Mouse (Mus musculus): ENCODE results near the gene Mkln1. TPM values are rescaled to one million over a fixed set of nuclear protein-coding genes. Genes with fewer than 3 reads are reported as not detected.

Mkln1 gene
- polyA plus RNA-seq, 2 experiments: 39.4 to 133 TPM

- Histone ChIP-seq H3K4me1 (replicated peaks; ENCODE audit: control insufficient read depth in 2 of 2, insufficient read depth in 2 of 2, low read length in 1 of 2) (no peaks in the 10 kb centered on the region), H3K27me3 (ENCODE audit: control insufficient read depth, insufficient read depth, low read length) (no peaks in the 10 kb centered on the region), H3K4me2 (ENCODE audit: low read depth) (no peak overlapping the region), H3K36me3 (replicated peaks; ENCODE audit: control insufficient read depth, insufficient read depth, low read depth) (peaks cover 14% of the 10 kb centered on the region), H3K27ac (no peak overlapping the region), H3K9me3 (ENCODE audit: control insufficient read depth, low read length) (no peaks in the 10 kb centered on the region), H3K9ac (replicated peaks) (no peak overlapping the region), H3K4me3 (ENCODE audit: insufficient read depth in 1 of 2, low read depth in 2 of 2, low read length in 2 of 2) (no peak overlapping the region)
- DNase-seq (ENCODE audit: low read depth in 3 of 3, low spot score in 3 of 3): no peak
- ATAC-seq (ENCODE audit: insufficient read depth): no peak
- TF ChIP-seq CTCF (IDR thresholded peaks at IDR 0.05; ENCODE audit: low read depth) (no peak), EP300 (IDR thresholded peaks at IDR 0.05; ENCODE audit: low read depth) (no peak)
- 89% methylated on average over 10 of the region's 10 CpGs for WGBS (ENCODE audit: insufficient replicate concordance)
Observed at GRCm38 (mm10) chr6:31499836-31500235, 101.3 kb downstream of the Mkln1 start.

DNA sequence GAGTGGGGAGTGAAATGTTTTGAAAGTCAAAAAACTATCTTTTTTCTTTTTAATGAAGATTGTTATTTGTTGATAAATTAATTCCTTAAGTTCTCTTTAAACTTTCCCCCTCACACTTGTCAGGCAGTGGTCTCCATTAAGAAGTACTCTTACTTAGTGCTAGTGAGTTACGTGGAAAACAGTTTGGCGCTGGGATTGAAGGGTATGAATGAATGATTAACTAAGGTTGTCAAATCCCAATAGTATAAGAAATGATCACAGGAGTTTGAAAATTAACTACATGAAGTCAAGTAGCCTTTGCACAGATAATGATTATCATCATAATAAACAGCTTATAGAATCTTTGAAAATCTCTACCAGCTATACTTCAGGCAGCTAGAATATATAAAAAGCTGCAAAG, 101.7 kb downstream of the Mkln1 start:
- 80% methylated on average over 2 of the region's 2 CpGs for WGBS (ENCODE audit: insufficient replicate concordance)
- DNase-seq (ENCODE audit: low read depth in 3 of 3, low spot score in 3 of 3): no peak
- no peak overlapping the region for H3K4me2 ChIP-seq (ENCODE audit: low read depth)
- ATAC-seq (ENCODE audit: insufficient read depth): no peak
- no peak for TF ChIP-seq EP300 (IDR thresholded peaks at IDR 0.05; ENCODE audit: low read depth)
- no peak for TF ChIP-seq CTCF (IDR thresholded peaks at IDR 0.05; ENCODE audit: low read depth)
- no peaks in the 10 kb centered on the region for H3K9me3 ChIP-seq (ENCODE audit: control insufficient read depth, low read length)
- H3K27ac ChIP-seq: no peak overlapping the region
- H3K4me3 ChIP-seq (ENCODE audit: insufficient read depth in 1 of 2, low read depth in 2 of 2, low read length in 2 of 2): no peak overlapping the region
- peaks cover 14% of the 10 kb centered on the region for H3K36me3 ChIP-seq (replicated peaks; ENCODE audit: control insufficient read depth, insufficient read depth, low read depth)
- H3K4me1 ChIP-seq (replicated peaks; ENCODE audit: control insufficient read depth in 2 of 2, insufficient read depth in 2 of 2, low read length in 1 of 2): no peaks in the 10 kb centered on the region
- H3K9ac ChIP-seq (replicated peaks): no peak overlapping the region
- H3K27me3 ChIP-seq (ENCODE audit: control insufficient read depth, insufficient read depth, low read length): no peaks in the 10 kb centered on the region

DNA sequence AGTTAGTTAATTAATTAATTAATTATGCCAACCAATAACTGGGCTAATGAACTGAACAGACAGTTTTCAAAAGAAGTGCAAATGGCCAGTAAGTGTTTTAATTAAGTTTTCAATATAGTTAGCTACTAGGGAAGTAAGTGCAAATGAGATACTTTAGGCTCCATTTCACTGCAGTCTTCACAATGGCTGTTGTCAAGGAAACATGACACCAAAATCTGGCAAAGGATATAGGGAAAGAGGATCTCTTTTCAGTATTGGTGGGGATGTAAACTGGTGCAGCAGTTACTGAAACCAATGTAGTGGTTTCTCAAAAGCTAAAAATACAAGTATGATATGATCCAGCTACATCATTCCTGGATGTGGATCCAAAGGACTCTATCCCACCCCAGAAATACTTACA, 102.2 kb downstream of the Mkln1 start:
- H3K36me3 ChIP-seq (replicated peaks; ENCODE audit: control insufficient read depth, insufficient read depth, low read depth): peaks cover 14% of the 10 kb centered on the region
- ATAC-seq (ENCODE audit: insufficient read depth): no peak

GRCm38 (mm10) chr6:31502614-31503013, 104.1 kb downstream of the Mkln1 start:
- Histone ChIP-seq H3K4me1 (replicated peaks; ENCODE audit: control insufficient read depth in 2 of 2, insufficient read depth in 2 of 2, low read length in 1 of 2) (no peaks in the 10 kb centered on the region), H3K4me3 (ENCODE audit: insufficient read depth in 1 of 2, low read depth in 2 of 2, low read length in 2 of 2) (no peak overlapping the region), H3K36me3 (replicated peaks; ENCODE audit: control insufficient read depth, insufficient read depth, low read depth) (peaks cover 5% of the 10 kb centered on the region), H3K4me2 (ENCODE audit: low read depth) (no peak overlapping the region), H3K27me3 (ENCODE audit: control insufficient read depth, insufficient read depth, low read length) (no peaks in the 10 kb centered on the region), H3K27ac (no peak overlapping the region), H3K9ac (replicated peaks) (no peak overlapping the region), H3K9me3 (ENCODE audit: control insufficient read depth, low read length) (no peaks in the 10 kb centered on the region)
- DNase-seq (ENCODE audit: low read depth in 3 of 3, low spot score in 3 of 3) (no peak), ATAC-seq (ENCODE audit: insufficient read depth) (no peak)
- WGBS (ENCODE audit: insufficient replicate concordance): 88% methylated on average over 2 of the region's 2 CpGs
- TF ChIP-seq CTCF (IDR thresholded peaks at IDR 0.05; ENCODE audit: low read depth) (no peak), EP300 (IDR thresholded peaks at IDR 0.05; ENCODE audit: low read depth) (no peak)

More for the DNA sequence above, 102.2 kb downstream of the Mkln1 start:
- Histone ChIP-seq H3K4me2 (ENCODE audit: low read depth) (no peak overlapping the region), H3K4me1 (replicated peaks; ENCODE audit: control insufficient read depth in 2 of 2, insufficient read depth in 2 of 2, low read length in 1 of 2) (no peaks in the 10 kb centered on the region), H3K9me3 (ENCODE audit: control insufficient read depth, low read length) (no peaks in the 10 kb centered on the region), H3K27ac (no peak overlapping the region), H3K4me3 (ENCODE audit: insufficient read depth in 1 of 2, low read depth in 2 of 2, low read length in 2 of 2) (no peak overlapping the region), H3K9ac (replicated peaks) (no peak overlapping the region), H3K27me3 (ENCODE audit: control insufficient read depth, insufficient read depth, low read length) (no peaks in the 10 kb centered on the region)
- no peak for DNase-seq (ENCODE audit: low read depth in 3 of 3, low spot score in 3 of 3)
- TF ChIP-seq CTCF (IDR thresholded peaks at IDR 0.05; ENCODE audit: low read depth) (no peak), EP300 (IDR thresholded peaks at IDR 0.05; ENCODE audit: low read depth) (no peak)

DNA sequence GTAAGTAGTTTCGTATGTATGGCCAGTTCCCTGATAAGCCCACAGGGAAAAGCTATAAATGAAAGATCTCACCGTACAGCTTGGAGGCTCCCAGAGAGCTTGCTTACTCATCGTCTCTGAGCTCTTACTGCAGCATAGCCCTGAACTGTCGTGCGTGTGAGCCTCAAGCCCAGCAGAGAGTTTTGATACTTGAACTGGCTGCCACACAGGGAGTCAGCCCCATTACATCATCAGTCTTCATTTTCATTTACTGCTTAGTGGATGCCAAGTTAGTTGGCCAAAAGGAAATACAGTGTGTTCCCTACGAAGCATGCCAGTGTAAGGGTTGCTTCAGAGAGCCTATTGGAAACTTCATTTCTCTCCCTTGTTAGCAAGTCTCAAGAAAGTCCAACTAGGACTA, 115.2 kb downstream of the Mkln1 start:
- Histone ChIP-seq H3K9me3 (ENCODE audit: control insufficient read depth, low read length) (no peaks in the 10 kb centered on the region), H3K4me1 (replicated peaks; ENCODE audit: control insufficient read depth in 2 of 2, insufficient read depth in 2 of 2, low read length in 1 of 2) (peaks cover 11 to 23% of the 10 kb centered on the region in 2 experiments), H3K4me3 (ENCODE audit: insufficient read depth in 1 of 2, low read depth in 2 of 2, low read length in 2 of 2) (no peak overlapping the region), H3K36me3 (replicated peaks; ENCODE audit: control insufficient read depth, insufficient read depth, low read depth) (peaks cover 2% of the 10 kb centered on the region), H3K27ac (no peak overlapping the region), H3K9ac (replicated peaks) (no peak overlapping the region), H3K27me3 (ENCODE audit: control insufficient read depth, insufficient read depth, low read length) (no peaks in the 10 kb centered on the region), H3K4me2 (ENCODE audit: low read depth) (no peak overlapping the region)
- TF ChIP-seq EP300 (IDR thresholded peaks at IDR 0.05; ENCODE audit: low read depth): no peak
- no peak for TF ChIP-seq CTCF (IDR thresholded peaks at IDR 0.05; ENCODE audit: low read depth)
- 34% methylated on average over 6 of the region's 6 CpGs for WGBS (ENCODE audit: insufficient replicate concordance)
- ATAC-seq (ENCODE audit: insufficient read depth) (peak; percentile 27; the same call in 1 of the 2 replicates), DNase-seq (ENCODE audit: low read depth in 3 of 3, low spot score in 3 of 3) (no peak)

Measured in liver, embryonic 14.5 days (tissue).